Mouse (Mus musculus) layer of hippocampus, postnatal 10 days (tissue): ENCODE data around the gene Krtap10-4. TPM values are rescaled to one million over a fixed set of nuclear protein-coding genes. Genes with fewer than 3 reads are reported as not detected.
"Not testable (repeated sequence)": the region's sequence is repeated elsewhere in the genome, so short reads cannot be mapped to it uniquely, and the experiment has no call there.

Experiments
- DNase-seq, 2 experiments: peaks; one replicate each; pipeline ENCODE4 v3.0.0; 2021; ENCODE audit warnings: low spot score in 2 of 2
- total RNA-seq, 2 experiments: library from RNA; stranded (reverse); gene quantifications; 2 replicates each; pipeline ENCODE4 v1.2.3; 2021

The Krtap10-4 gene
- total RNA-seq, 2 experiments from 2014 or later: not detected

- no peak for DNase-seq
Observed at GRCm38 (mm10) chr10:77788621-77789020, 38.3 kb downstream of the Krtap10-4 start.

GRCm38 (mm10) chr10:77787876-77788275 is 39.0 kb downstream of the Krtap10-4 start, which contains the start of gene Gm7137:
TSS of gene Gm7137 (minus strand) at chr10:77788200.
- DNase-seq: peak; percentile 24 to 25

DNA sequence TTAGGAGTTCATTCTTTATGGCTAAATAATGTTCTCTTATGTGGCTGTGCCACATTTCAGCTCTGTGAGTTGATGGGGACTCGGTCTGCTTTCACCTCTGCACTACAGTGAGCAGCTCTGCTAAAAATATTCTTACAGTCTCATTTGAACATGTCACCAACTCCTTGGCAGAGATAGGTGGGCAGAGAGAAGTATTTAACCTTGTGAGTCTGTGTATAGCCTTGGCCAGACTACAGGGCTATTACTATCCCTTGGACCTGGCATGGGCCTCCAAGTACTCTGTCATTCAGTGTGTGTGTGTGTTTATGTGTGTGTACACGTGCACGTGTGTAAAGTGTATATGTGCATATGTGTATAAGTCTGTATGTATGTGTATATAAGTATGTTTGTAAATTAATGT is 43.5 kb downstream of the Krtap10-4 start:
- DNase-seq: not testable (repeated sequence)

DNA sequence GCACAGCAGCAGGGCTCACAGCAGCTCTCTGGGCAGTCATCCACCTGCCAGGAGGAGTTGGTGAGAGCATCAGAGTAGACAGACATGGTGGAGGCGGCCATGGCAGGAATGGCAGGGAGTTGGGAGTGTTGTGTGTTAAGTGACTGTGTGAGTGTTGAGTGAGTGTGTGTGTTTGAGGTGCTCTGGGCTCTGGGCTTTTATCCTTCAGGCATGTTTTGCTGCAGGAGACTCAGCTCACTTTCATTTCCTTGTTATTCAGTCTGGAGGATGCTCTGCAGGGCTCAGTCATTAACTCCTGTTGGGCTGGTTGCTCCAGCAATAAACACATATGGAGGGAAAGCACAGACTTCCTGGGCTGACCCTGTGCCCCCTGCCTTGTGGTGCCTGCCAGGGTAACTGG is 44.5 kb downstream of the Krtap10-4 start, which contains the start of gene Gm3250:
Gene Gm3250 (minus strand): TSS at position 101 of the 400 bp plus-strand sequence.
- DNase-seq: not testable (repeated sequence)

DNA sequence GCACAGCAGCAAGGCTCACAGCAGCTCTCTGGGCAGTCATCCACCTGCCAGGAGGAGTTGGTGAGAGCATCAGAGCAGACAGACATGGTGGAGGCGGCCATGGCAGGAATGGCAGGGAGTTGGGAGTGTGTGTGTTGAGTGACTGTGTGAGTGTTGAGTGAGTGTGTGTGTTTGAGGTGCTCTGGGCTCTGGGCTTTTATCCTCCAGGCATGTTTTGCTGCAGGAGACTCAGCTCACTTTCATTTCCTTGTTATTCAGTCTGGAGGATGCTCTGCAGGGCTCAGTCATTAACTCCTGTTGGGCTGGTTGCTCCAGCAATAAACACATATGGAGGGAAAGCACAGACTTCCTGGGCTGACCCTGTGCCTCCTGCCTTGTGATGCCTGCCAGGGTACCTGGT is 50.1 kb downstream of the Krtap10-4 start, which contains the start of gene Gm7138:
Gene Gm7138 (minus strand): TSS at position 101 of the 400 bp plus-strand sequence.
- DNase-seq: not testable (repeated sequence)

Other genes starting within 250 kb of the Krtap10-4 start
- 10 to 100 TPM; 71.6 to 82.0 TPM for gene Pttg1ip, start 245.4 kb downstream of the Krtap10-4 start, total RNA-seq
- gene Sumo3, start 221.0 kb downstream of the Krtap10-4 start, total RNA-seq: 100 to 1,000 TPM; 129 to 156 TPM
- gene Gm49325, start 220.9 kb downstream of the Krtap10-4 start, total RNA-seq: 10 to 100 TPM; 17.9 to 34.8 TPM
- gene Ube2g2, start 204.8 kb downstream of the Krtap10-4 start, total RNA-seq: 10 to 100 TPM; 46.6 to 54.3 TPM
- not detected for gene Tspear, start 140.5 kb downstream of the Krtap10-4 start, total RNA-seq
- not detected for gene Gm19402, start 136.3 kb downstream of the Krtap10-4 start, total RNA-seq
- not detected for gene Gm9508, start 129.9 kb downstream of the Krtap10-4 start, total RNA-seq
- gene Gm10272, start 120.5 kb downstream of the Krtap10-4 start, total RNA-seq: not detected
- not detected for gene Gm10024, start 115.6 kb downstream of the Krtap10-4 start, total RNA-seq
- not detected for gene Gm10142, start 111.3 kb downstream of the Krtap10-4 start, total RNA-seq
- not detected for gene Krtap12-1, start 106.5 kb downstream of the Krtap10-4 start, total RNA-seq
- gene Gm10100, start 100.6 kb downstream of the Krtap10-4 start, total RNA-seq: not detected
- not detected for gene Gm18596, start 84.5 kb downstream of the Krtap10-4 start, total RNA-seq
- gene Gm9736, start 75.7 kb downstream of the Krtap10-4 start, total RNA-seq: not detected
- gene Gm3233, start 67.4 kb downstream of the Krtap10-4 start, total RNA-seq: not detected
- gene Gm3238, start 55.8 kb downstream of the Krtap10-4 start, total RNA-seq: not detected
- not detected for gene Gm7138, start 50.2 kb downstream of the Krtap10-4 start, total RNA-seq
- gene Gm3250, start 44.6 kb downstream of the Krtap10-4 start, total RNA-seq: not detected
- gene Gm7137, start 38.9 kb downstream of the Krtap10-4 start, total RNA-seq: not detected
- gene Gm9639, start 32.0 kb downstream of the Krtap10-4 start, total RNA-seq: not detected
- gene Gm19668, start 28.0 kb downstream of the Krtap10-4 start, total RNA-seq: not detected
- gene Gm9507, start 15.3 kb downstream of the Krtap10-4 start, total RNA-seq: not detected
- gene Gm2696, start 12.4 kb downstream of the Krtap10-4 start, total RNA-seq: not detected
- not detected for gene Krtap10-10, start 8.9 kb upstream of the Krtap10-4 start, total RNA-seq
- not detected for gene Gm36176, start 19.7 kb upstream of the Krtap10-4 start, total RNA-seq
- gene Gm10318, start 25.8 kb upstream of the Krtap10-4 start, total RNA-seq: not detected
- not detected for gene Gm3285, start 34.9 kb upstream of the Krtap10-4 start, total RNA-seq
- gene Lrrc3, start 75.4 kb upstream of the Krtap10-4 start, total RNA-seq: 10 to 100 TPM; 19.2 to 20.6 TPM
- gene Trpm2, start 143.5 kb upstream of the Krtap10-4 start, total RNA-seq: 10 to 100 TPM; 26.0 to 27.3 TPM
- 10 to 100 TPM; 32.7 to 42.5 TPM for gene 1810043G02Rik, start 151.4 kb upstream of the Krtap10-4 start, total RNA-seq
- 100 to 1,000 TPM; 112 to 116 TPM for gene Pfkl, start 183.0 kb upstream of the Krtap10-4 start, total RNA-seq
- gene Dnmt3l, start 214.9 kb upstream of the Krtap10-4 start, total RNA-seq: not detected
- gene Aire, start 216.5 kb upstream of the Krtap10-4 start, total RNA-seq: under 1 TPM; 0.36 to 0.50 TPM
- gene Icosl, start 242.2 kb upstream of the Krtap10-4 start, total RNA-seq: 1 to 10 TPM; 2.6 to 3.5 TPM